Mouse (Mus musculus) forebrain, embryonic 14.5 days (tissue): ENCODE data around the gene Plekha6. TPM values are rescaled to one million over a fixed set of nuclear protein-coding genes. Genes with fewer than 3 reads are reported as not detected.
A peak's percentile ranks its signal among the peaks of the same experiment; 100 is the strongest.

Experiments
- ATAC-seq: fragments of 200-750 bp; cut with Nextera tagmentation; 2 replicates; pipeline ENCODE4 v1.8.0; 2017; ENCODE audit warnings: mild to moderate bottlenecking, moderate library complexity
- DNase-seq: peaks from one replicate; pipeline ENCODE4 v3.0.0-alpha.2; 2015; ENCODE audit warnings: low spot score
- H3K27ac ChIP-seq: fragments of 300-500 bp; sonication (generic); 2 replicates; pipeline ENCODE4 v1.5.1; 2014; ENCODE audit warnings: low read depth, mild to moderate bottlenecking, control low read depth, low read length, moderate library complexity
- H3K27me3 ChIP-seq: fragments of 300-500 bp; sonication (generic); replicated peaks from 2 replicates; pipeline ENCODE4 v1.6.1; 2014; ENCODE audit warnings: low read length, control low read depth, mixed read lengths; ENCODE audit not compliant: control insufficient read depth, insufficient read depth
- H3K36me3 ChIP-seq: fragments of 300-500 bp; sonication (generic); 2 replicates; pipeline ENCODE4 v1.6.1; 2014; ENCODE audit warnings: low read length, control low read depth; ENCODE audit not compliant: control insufficient read depth, insufficient read depth
- H3K4me1 ChIP-seq: fragments of 300-500 bp; sonication (generic); 2 replicates; pipeline ENCODE4 v1.6.1; 2014; ENCODE audit warnings: antibody characterized with exemption, low read length, control low read depth; ENCODE audit not compliant: control insufficient read depth, insufficient read depth
- H3K4me2 ChIP-seq: fragments of 300-500 bp; sonication (generic); 2 replicates; pipeline ENCODE4 v1.6.1; 2014; ENCODE audit warnings: mild to moderate bottlenecking, control low read depth, low read length
- H3K4me3 ChIP-seq: fragments of 300-500 bp; sonication (generic); 2 replicates; pipeline ENCODE4 v1.5.1; 2014; ENCODE audit warnings: low read depth, low read length, control low read depth
- H3K9ac ChIP-seq: fragments of 300-500 bp; sonication (generic); 2 replicates; pipeline ENCODE4 v1.6.1; 2014; ENCODE audit warnings: mild to moderate bottlenecking, low read length, control low read depth, moderate library complexity
- H3K9me3 ChIP-seq: fragments of 300-500 bp; sonication (generic); replicated peaks from 2 replicates; pipeline ENCODE4 v1.6.1; 2016; ENCODE audit warnings: low read length, control low read depth, mixed read lengths; ENCODE audit not compliant: control insufficient read depth
- WGBS: fragments of 180-500 bp; shearing (Covaris S2); extraction: QIAGEN DNeasy Blood & Tissue Kit; methylation state at CpG from one replicate; pipeline ENCODE4 v1.1.7; 2014; 5-methylcytosine and 5-hydroxymethylcytosine counted together
- polyA plus RNA-seq: library from polyadenylated mRNA; unstranded; fragments of >200 nt; fragmentation: Nextera tagmentation; extraction: Ambion mirVana; gene quantifications from 2 replicates; pipeline ENCODE4 v1.2.1, GENCODE M21; 2014

Gene Plekha6
- polyA plus RNA-seq, 1 experiment from 2014 or later = 7.3 TPM

DNA sequence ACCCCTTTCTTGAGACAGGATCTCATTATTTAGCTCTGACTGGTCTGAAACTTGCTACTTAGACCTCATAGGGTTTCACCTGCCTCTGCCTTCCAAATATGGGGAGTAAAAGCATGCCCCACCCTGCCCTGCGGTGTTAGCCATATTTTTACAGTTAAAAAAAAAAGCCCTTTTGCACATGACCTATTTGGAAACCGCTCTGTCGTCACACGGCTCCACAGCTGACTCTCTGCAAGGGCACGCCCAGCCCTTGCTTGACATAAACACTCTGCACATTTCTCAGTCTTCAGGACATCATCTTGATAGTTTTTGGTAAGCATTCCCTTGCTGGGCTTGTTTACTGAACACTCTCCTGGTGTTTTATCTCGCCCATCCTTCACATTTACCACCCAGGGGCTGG lies 11.1 kb downstream of the Plekha6 start:
- ATAC-seq (no peak), DNase-seq (no peak)
- Histone ChIP-seq H3K9ac (no peak overlapping the region), H3K4me2 (no peak overlapping the region), H3K4me3 (no peak overlapping the region), H3K4me1 (no peaks in the 10 kb centered on the region), H3K27me3 (no peaks in the 10 kb centered on the region), H3K36me3 (no peaks in the 10 kb centered on the region), H3K9me3 (no peaks in the 10 kb centered on the region), H3K27ac (no peak overlapping the region)
- 85% methylated on average over 6 of the region's 6 CpGs for WGBS

- 54% methylated on average over 8 of the region's 8 CpGs for WGBS
- H3K27ac ChIP-seq = no peak overlapping the region
These were observed 13.6 kb downstream of the Plekha6 start for GRCm38 (mm10) chr1:133177480-133178172.

DNA sequence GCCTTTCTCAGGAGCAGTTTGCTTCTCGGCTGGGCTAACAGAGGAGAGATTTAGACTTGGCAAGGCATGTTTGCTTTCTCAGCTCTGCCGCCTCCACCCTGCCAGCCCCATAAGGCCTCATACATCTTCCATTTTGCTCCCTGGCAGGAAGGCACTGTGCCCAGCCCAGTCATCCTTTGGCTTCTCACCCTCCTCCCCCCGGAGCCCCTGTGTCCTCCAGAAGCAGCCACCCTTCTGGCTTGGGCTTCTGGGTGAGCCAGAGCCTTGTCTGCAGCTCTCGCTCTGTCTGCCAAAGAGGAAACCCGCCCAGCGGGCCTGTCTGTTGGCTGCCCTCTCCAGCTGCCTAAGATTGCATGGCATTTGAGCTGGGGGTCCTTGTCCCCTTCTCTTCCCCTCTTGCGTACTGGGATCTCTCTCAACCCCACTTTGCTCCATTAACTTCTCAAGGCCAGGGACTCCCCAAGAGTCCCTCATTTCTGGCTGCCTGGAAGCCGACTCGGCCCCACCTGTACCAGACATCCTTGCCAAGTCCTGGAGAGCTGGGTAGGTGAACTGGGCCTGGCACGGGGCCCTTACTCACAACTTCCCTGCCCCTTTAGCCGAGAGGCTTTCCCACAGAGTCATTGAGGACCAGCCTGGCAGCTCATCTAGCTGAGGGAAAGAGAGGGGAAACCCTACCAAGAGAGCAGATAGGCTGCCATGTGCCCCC lies 14.9 kb downstream of the Plekha6 start:
- no peak overlapping the region for H3K4me3 ChIP-seq
- no peak overlapping the region for H3K9ac ChIP-seq
- DNase-seq (peak; percentile 57), ATAC-seq (no peak)
- H3K27me3 ChIP-seq = no peaks in the 10 kb centered on the region
- no peak overlapping the region for H3K4me2 ChIP-seq
- H3K4me1 ChIP-seq = peaks cover 7% of the 10 kb centered on the region
- H3K9me3 ChIP-seq = no peaks in the 10 kb centered on the region
- 67% methylated on average over 11 of the region's 11 CpGs for WGBS
- no peaks in the 10 kb centered on the region for H3K36me3 ChIP-seq
- H3K27ac ChIP-seq = 0 out of 2 replicates have a peak overlapping the region, but pooled peaks have one; percentile 24

More at GRCm38 (mm10) chr1:133177480-133178172, 13.6 kb downstream of the Plekha6 start:
- H3K36me3 ChIP-seq = no peaks in the 10 kb centered on the region
- no peaks in the 10 kb centered on the region for H3K9me3 ChIP-seq
- H3K4me1 ChIP-seq = no peaks in the 10 kb centered on the region
- H3K4me2 ChIP-seq = no peak overlapping the region
- no peaks in the 10 kb centered on the region for H3K27me3 ChIP-seq
- H3K9ac ChIP-seq = no peak overlapping the region
- ATAC-seq = no peak
- peak; percentile 77 for DNase-seq
- H3K4me3 ChIP-seq = no peak overlapping the region

DNA sequence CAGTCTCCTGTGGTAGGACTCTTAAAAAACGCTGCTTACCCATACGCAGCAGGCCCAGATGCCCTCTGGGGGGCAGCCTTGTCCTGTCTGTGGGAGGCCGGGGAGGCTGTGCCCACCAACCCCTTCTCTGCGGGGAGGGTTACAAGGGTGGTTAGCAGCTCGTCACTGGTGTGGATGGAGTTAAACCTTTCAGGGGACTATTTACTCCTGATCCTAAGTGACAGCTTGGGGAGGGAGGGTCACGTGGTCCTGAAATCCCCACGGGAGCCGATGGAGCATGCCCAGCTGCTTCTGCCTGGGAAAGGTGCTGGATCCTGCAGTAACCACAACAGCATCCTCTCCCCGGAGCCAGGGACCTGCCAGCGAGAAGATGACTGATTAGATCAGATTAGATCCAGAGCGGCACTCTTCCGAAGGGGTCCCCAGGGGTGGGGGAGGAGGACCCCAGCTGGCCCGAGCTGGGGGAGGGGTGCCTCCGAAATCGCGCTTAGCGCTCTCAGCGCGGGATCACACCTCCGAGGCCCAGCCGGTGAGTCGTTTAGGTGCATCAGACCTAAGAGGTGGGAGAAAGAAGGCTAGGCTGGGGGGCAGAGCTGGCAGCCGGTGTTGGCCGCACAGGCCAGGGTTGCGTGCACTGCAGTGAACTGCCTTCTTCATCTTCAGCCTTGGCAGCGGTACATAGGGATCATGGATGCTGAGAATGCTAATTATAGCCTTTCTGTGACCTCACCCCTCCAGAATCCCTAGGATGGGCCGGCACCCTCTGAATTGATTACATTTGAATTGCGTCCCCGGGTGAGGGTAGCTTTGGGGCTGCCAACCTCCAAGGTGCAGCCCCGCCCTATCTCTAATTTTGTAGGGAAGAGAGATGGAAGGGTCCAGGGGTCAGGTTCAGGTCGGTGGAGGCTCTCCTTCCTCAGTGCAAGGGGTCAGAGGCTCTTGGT lies 17.3 kb downstream of the Plekha6 start:
- Histone ChIP-seq H3K27ac (peak overlapping the region; percentile 99), H3K9me3 (no peaks in the 10 kb centered on the region), H3K4me2 (peak overlapping the region; percentile 65), H3K27me3 (no peaks in the 10 kb centered on the region), H3K4me1 (peaks cover 14% of the 10 kb centered on the region), H3K9ac (peak overlapping the region; percentile 80), H3K4me3 (peak overlapping the region; percentile 47), H3K36me3 (no peaks in the 10 kb centered on the region)
- 0% methylated on average over 31 of the region's 31 CpGs for WGBS
- DNase-seq (peak; percentile 96), ATAC-seq (peak; percentile 76)

DNA sequence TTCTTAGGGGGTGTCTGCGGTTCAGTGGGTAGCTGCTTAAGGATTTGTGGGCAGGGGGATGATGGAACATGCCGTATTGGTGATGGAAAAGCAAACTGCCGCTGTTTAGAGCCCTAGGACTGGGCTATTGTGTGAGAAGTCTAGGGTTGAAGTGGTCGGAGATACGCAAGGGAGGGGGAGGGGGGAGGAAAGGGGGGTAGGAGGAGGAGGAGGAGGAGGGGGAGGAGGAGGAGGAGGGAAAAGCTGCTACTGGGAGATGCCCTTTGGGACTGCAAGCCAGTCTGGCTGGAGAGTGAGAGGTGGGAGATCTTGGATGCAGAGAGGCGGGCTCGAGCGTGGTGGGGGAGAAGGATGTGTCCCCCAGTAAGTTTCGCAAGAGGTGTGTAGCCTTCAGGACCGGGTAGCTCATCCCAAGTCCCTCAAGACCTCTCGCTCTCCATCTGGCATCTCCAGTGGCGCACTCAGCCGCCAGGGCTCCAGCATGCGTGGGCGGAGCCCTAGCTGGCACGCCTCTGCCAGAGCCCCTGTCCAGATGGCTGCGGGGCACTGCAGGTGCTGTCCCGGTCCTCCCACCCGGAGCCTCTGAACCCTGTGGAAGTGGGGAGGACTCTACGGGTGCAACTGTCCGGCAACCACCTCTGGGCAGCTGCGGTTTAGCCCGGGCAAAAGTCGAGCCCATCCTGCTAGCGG lies 18.2 kb downstream of the Plekha6 start:
- no peaks in the 10 kb centered on the region for H3K9me3 ChIP-seq
- H3K27ac ChIP-seq = peak overlapping the region; percentile 99
- no peaks in the 10 kb centered on the region for H3K36me3 ChIP-seq
- H3K4me1 ChIP-seq = peaks cover 19% of the 10 kb centered on the region
- no peaks in the 10 kb centered on the region for H3K27me3 ChIP-seq
- peak overlapping the region; percentile 65 for H3K4me2 ChIP-seq
- DNase-seq (peak; percentile 88), ATAC-seq (peak; percentile 59)
- peak overlapping the region; percentile 80 for H3K9ac ChIP-seq
- H3K4me3 ChIP-seq = peak overlapping the region; percentile 47
- WGBS = 0% methylated on average over 25 of the region's 25 CpGs

GRCm38 (mm10) chr1:133182706-133183095 lies 18.7 kb downstream of the Plekha6 start:
- WGBS = under 1% methylated on average over 16 of the region's 16 CpGs
- DNase-seq = peak; percentile 92
- Histone ChIP-seq H3K4me2 (peak overlapping the region; percentile 65), H3K9me3 (no peaks in the 10 kb centered on the region), H3K27me3 (no peaks in the 10 kb centered on the region), H3K4me1 (peaks cover 24% of the 10 kb centered on the region), H3K9ac (peak overlapping the region; percentile 80), H3K27ac (peak overlapping the region; percentile 99), H3K36me3 (no peaks in the 10 kb centered on the region), H3K4me3 (peak overlapping the region; percentile 47)
- peak; percentile 64 for ATAC-seq

DNA sequence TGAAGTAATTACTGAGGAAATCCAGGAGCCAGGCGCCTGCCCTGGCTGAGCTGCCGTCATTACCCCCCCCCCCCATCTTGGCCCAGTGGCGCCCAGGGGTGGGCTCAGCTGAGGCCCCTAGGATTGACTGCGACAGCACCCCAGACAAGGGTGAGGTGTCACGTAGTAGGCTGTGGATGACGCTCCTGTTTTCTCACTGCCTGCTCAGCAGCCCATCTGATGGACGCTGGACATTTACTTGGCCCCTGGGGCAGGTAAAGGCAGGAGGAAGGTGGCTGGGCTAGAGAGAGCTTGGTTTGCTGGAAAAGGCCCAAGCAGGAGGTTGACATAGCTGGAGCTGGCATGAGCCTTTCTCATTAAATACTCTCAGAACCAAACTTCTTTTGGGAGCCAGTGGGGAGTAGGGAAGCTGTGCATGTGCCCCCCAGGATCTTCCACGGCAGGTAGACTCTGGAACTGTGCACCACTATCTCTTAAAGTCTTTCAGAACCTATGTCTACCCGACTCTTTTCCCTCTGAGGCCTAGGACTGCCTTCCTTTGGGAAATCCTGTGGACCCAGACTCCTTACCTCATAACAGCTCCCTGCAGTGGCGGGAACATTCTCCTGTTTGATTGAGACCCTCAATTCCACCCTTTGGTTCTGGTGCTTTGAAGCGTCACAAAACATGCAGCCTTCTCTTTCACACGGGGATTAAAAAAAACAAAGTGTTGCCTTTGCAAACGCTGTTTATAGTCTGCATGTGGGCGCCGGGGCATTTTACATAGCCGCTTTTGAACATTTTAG lies 19.3 kb downstream of the Plekha6 start:
- Histone ChIP-seq H3K4me2 (peak overlapping the region; percentile 65), H3K27me3 (no peaks in the 10 kb centered on the region), H3K4me3 (peak overlapping the region; percentile 47), H3K9ac (peak overlapping the region; percentile 80), H3K4me1 (peaks cover 30% of the 10 kb centered on the region), H3K9me3 (no peaks in the 10 kb centered on the region), H3K36me3 (no peaks in the 10 kb centered on the region), H3K27ac (peak overlapping the region; percentile 99)
- whole genome bisulfite sequencing = 1% methylated on average over 16 of the region's 16 CpGs
- DNase-seq = peak; percentile 93
- peak; percentile 11; the same call in 1 of the 2 replicates for ATAC-seq
